Mouse (Mus musculus): ENCODE results near the gene Gfral.

The Gfral gene

GRCm38 (mm10) chr9:76213557-76213956 lies at the start of gene Gfral:
Gene Gfral, minus strand, starts transcription at chr9:76213657.
- DNase-seq: no peak

- DNase-seq: no peak
Measured at GRCm38 (mm10) chr9:76257731-76258130, 44.3 kb upstream of the Gfral start.

DNA sequence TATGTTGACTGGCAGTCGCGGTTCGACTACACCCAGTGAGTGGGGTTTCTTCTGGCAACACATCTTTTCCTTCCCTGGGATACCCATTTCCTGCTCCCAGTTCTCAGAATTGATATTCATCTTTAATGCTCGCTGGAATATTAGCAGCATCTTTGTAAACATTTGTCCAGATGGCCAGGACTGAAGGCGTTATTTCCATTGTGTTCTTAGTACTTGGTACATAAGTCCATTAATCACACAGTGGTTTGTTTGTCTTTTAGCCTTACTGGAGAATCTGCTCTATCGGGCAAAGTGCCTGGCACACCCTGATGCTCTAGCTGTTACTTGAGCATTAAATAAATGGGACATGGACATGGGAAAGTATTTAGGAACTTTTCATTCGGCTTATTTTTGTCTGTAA lies 39.1 kb upstream of the Gfral start:
- DNase-seq: no peak

DNA sequence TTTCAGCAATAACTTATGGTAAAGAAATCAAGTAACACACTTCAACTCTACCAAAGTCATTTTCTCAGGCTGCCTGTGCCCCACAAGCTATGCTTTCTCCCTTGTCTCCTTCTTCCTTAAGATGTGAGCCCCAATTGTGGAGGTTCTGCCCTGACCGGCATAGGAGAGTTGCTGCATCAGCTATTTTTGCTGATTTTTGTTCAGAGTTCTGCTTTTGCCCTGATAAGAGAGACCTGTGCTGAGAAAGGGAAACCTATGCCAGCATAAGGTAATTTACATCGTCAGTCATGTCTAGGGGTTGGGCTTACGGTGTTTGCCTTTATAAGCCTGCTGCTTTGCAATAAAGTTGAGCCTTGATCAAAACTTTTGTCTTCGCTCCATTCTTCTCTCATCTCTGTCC lies 38.7 kb upstream of the Gfral start:
- DNase-seq: no peak

DNA sequence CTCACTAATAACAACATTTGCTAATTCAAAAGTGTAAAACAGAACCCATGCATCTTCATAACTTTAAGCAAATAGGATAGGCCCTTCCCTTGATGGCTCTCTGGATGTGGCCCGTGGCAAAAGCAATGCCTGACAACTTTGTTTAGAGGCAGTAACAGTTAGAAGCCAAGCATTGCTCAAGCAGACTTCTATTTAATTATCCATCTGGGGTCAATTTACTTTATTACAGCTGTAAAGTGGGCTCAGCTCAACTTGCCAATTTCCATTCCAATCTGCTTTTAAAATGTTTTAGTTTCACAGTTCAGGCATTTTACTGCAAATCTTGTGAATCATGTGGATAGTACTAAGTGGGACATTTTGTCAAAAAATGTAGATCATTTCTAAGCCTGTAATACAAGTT lies 28.9 kb upstream of the Gfral start:
- no peak for DNase-seq

- no peak for DNase-seq
Measured at GRCm38 (mm10) chr9:76237946-76238345, 24.5 kb upstream of the Gfral start.

DNA sequence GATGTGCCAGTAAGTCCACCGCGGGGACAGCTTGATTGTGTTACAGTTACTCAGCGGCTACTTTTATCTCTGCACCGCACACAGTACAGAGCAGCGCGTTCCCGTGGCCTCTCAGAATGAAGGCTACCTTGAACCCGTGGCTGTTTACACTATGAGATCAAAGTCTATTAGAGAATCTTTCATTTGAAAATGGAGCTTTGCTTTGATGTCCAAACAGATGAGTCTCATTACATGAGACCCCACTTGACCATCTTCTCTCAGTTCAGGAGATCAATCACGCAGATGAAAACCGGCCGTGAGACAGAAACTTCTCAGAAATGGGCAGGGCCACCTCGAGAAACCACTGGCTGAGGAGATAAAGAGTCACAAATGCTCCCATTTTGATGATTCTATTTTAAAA lies 23.8 kb upstream of the Gfral start:
- DNase-seq: no peak

DNA sequence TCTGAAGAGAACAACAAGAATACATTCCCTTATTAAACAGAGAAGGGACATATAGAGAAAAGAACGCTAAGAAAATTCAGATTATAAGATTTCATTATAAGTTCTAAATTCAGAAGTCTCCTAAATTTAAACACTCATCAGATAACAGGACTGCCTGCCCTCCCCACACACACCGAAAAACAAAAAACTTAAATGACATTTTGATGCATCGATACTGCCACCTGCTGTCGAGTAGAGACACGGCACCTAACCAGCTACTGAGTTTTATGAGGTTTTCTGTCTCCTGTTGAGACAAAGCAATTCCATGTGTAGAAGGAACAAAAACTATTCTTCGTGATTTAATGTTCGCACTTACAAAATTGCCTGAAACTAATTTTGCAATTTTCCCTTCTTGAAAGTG lies 23.2 kb upstream of the Gfral start:
- peak in 1 of 2 experiments; percentile 26 for DNase-seq

GRCm38 (mm10) chr9:76235945-76236503 lies 22.6 kb upstream of the Gfral start:
- no peak for DNase-seq

DNA sequence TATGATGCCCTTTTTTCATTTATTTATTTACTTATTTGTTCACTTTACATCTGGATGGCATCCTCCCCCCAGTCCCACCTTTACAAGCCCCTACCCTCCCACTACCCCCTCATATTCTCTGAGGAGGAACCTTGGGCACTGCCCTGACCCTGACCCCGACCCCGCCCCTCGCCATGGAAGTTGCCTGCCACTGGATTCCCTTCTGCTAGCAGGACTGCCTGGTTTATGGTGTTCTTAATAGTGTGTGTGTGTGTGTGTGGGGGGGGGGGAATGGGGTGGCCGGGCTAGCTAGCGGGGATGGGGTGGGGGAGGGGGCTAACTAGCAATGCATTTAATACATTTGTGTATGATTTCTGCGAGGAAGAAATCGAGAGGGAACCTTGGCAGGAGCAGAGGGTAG lies 21.4 kb upstream of the Gfral start:
- DNase-seq: no peak

GRCm38 (mm10) chr9:76230400-76230799 lies 16.9 kb upstream of the Gfral start:
- peak in 1 of 2 experiments; percentile 3 for DNase-seq

GRCm38 (mm10) chr9:76217178-76217975 lies 3.9 kb upstream of the Gfral start:
- DNase-seq: no peak

GRCm38 (mm10) chr9:76214678-76215077 lies 1.2 kb upstream of the Gfral start:
- DNase-seq: no peak

GRCm38 (mm10) chr9:76196917-76197316 lies 16.5 kb downstream of the Gfral start:
- no peak for DNase-seq

- no peak for DNase-seq
Measured at GRCm38 (mm10) chr9:76179221-76179620, 34.2 kb downstream of the Gfral start.

DNA sequence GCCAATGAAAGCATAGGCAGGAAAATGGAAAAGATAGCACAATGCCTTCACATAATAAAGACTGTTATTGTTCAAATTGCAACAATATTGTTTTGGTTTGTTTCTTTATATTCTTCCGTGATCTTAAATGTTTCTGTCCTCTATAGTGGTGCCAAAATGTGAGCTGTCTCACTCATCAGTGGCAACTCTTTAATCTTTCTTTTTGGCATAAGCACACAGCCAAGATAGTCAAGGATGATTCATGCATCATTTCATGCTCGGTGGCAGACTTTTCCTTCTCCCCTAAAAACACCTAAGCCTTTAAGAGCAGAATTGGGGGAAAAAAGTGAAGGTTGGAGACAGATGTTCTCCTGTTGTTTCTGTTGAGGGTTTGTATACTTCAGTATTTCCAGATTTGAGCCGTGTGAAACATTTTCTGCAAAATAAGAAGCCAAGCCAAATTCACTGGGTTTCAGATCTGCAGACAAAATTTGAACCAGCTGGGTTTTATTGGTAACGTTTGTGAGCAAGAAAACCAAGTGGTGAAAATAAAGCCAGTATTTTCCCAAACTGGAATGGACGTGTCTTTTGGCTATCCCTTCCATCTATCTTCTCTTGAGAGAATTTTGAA lies 40.7 kb downstream of the Gfral start:
- DNase-seq: no peak

GRCm38 (mm10) chr9:76168355-76168754 lies 45.1 kb downstream of the Gfral start:
- DNase-seq: no peak

DNA sequence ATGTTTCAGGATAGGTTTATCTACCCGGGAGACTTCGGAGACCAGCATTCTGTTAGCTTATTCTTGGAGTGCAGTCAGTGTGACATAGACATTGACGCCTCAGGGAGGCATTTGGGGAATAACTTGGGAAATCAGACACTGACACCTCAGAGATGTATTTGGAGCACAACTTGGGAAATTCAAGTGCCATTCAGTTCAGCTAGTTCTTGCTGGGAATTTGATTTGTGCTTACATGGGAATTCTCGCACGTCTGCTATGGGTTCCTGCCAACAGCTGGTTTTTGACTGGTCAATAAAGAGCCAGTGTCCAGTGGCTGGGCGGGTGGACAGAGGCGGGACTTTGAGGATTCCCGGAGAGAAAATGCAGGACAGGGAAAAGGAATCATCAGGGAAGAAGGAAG lies 51.0 kb downstream of the Gfral start:
- no peak for DNase-seq

- no peak for DNase-seq
Measured at GRCm38 (mm10) chr9:76145593-76145992, 67.9 kb downstream of the Gfral start.

DNA sequence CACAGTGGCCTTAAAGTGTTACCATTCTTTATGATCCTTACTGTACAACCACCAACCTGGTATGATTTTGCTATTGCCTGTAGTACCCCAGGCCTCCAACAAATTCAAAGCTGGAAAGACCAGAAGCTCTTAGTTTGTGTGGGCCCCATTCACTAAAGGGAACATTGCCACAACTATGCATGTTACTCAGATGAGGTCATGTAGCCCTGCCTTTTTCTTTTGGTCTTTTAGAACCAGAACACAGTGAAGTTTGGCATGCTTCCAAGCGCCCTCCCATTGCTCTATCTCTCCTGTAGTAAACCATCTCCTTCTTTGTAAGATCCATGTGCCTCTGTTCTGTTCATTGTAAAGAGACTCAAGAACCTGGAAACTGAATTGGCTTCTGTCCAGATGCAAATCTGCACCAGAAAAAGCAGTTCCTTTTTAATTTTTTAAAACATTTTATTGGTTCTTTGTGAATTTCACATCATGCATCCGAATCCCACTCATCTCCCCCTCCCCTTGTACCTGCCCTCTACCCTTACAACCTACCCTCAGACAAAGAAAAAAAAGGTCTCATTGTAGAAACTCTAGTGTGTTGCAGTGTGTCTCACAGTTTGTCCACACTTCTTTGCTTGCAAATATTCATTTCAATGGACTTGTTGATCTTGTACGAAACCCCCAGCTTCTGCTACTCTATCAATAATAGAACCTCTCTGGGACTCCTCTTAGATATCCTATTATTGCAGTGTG lies 74.9 kb downstream of the Gfral start:
- no peak for DNase-seq

DNA sequence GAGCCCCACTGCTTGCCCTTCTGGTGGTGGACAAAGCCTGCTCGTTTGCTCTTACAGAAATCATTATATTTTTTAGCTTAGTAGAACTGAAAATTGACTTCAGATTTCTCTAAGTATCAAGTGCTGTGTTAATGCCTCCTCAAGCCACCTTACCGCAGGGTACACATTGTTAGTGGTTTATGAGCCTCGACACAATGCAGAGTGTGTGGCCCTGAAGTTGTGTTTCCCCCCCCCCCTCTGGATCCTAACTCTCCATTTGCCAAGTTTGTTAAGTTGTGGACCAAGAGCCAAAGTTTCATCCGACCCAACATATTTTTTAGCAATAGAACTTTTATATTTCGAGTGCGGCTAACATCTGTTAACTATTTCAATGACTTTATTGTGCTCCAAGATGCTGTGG lies 79.4 kb downstream of the Gfral start:
- no peak for DNase-seq

DNA sequence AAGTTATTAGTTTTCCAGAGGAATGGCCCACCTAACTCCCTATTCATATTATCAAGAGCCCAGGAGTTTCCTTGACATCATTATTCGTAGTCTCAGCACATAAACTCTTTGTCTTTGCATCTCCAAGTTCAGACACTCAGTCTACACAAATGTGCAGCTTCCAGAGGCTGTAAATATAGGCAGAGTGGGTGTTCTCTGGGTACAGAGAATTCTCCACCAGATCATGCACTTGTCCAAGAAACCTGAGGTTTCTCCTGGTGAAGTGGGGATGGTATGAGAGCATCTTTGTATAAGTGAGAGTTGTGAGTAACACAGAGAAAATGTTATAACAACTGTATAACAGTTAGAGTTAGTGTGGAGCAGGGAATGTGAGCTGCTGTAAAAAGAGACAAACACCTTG lies 84.1 kb downstream of the Gfral start:
- no peak for DNase-seq

DNA sequence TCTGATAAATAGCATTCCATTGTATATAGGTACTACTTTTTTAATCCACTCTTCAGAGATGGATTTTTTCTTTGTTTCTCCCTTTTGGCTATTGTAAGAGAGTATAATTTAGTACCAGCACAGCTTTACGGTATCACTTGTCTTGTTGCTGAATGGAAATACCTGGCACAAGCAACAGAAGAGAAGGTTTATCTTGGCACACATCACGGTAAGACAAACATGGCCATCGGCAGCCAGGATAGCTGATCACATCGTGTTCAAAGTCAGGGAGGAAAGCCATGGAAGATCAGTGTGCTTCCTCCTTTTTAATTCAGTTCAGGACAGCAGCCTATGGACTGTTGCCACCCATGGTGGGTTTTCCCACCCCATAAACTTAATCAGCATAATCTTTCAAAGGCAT lies 89.2 kb downstream of the Gfral start:
- no peak for DNase-seq

GRCm38 (mm10) chr9:76122888-76123287 lies 90.6 kb downstream of the Gfral start:
- peak in 1 of 2 experiments; percentile 11 for DNase-seq
